Mouse (Mus musculus) stomach, embryonic 15.5 days (tissue): ENCODE results near the gene Adamts16. TPM values are rescaled to one million over a fixed set of nuclear protein-coding genes. Genes with fewer than 3 reads are reported as not detected.
A peak's percentile ranks its signal among the peaks of the same experiment; 100 is the strongest.
"Not testable (repeated sequence)": the region's sequence is repeated elsewhere in the genome, so short reads cannot be mapped to it uniquely, and the experiment has no call there.

Experiments used
- ATAC-seq: fragments of 200-750 bp; cut with Nextera tagmentation; 2 replicates; pipeline ENCODE4 v1.8.0; 2017; ENCODE audit warnings: low read depth, moderate number of reproducible peaks, moderate TSS enrichment; ENCODE audit not compliant: insufficient read depth, low FRiP score
- H3K27ac ChIP-seq: fragments of 300-500 bp; sonication (generic); 2 replicates; pipeline ENCODE4 v1.5.1; 2015; ENCODE audit warnings: mild to moderate bottlenecking, inconsistent platforms
- H3K27me3 ChIP-seq: fragments of 300-500 bp; sonication (generic); replicated peaks from 2 replicates; pipeline ENCODE4 v1.6.1; 2015; ENCODE audit warnings: inconsistent platforms
- H3K36me3 ChIP-seq: fragments of 300-500 bp; sonication (generic); 2 replicates; pipeline ENCODE4 v1.6.1; 2015; ENCODE audit warnings: inconsistent platforms
- H3K4me1 ChIP-seq: fragments of 300-500 bp; sonication (generic); 2 replicates; pipeline ENCODE4 v1.6.1; 2015; ENCODE audit warnings: inconsistent platforms
- H3K4me2 ChIP-seq: fragments of 300-500 bp; sonication (generic); 2 replicates; pipeline ENCODE4 v1.6.1; 2015; ENCODE audit warnings: mild to moderate bottlenecking, inconsistent platforms
- H3K4me3 ChIP-seq: fragments of 300-500 bp; sonication (generic); replicated peaks from 2 replicates; pipeline ENCODE4 v1.5.1; 2015; ENCODE audit warnings: inconsistent platforms
- H3K9ac ChIP-seq: fragments of 300-500 bp; sonication (generic); 2 replicates; pipeline ENCODE4 v1.6.1; 2015; ENCODE audit warnings: inconsistent platforms
- H3K9me3 ChIP-seq: fragments of 300-500 bp; sonication (generic); 2 replicates; pipeline ENCODE4 v1.6.1; 2016; ENCODE audit warnings: inconsistent platforms
- WGBS: fragments of 180-500 bp; shearing (Covaris S2); methylation state at CpG from one replicate; pipeline ENCODE4 v1.1.7; 2015; 5-methylcytosine and 5-hydroxymethylcytosine counted together
- polyA plus RNA-seq: library from polyadenylated mRNA; unstranded; fragments of >200 nt; fragmentation: Nextera tagmentation; extraction: Ambion mirVana; gene quantifications from 2 replicates; pipeline ENCODE4 v1.2.1, GENCODE M21; 2015

The Adamts16 gene
- polyA plus RNA-seq, result 2.6 and 3.5 TPM in 2 replicates

DNA sequence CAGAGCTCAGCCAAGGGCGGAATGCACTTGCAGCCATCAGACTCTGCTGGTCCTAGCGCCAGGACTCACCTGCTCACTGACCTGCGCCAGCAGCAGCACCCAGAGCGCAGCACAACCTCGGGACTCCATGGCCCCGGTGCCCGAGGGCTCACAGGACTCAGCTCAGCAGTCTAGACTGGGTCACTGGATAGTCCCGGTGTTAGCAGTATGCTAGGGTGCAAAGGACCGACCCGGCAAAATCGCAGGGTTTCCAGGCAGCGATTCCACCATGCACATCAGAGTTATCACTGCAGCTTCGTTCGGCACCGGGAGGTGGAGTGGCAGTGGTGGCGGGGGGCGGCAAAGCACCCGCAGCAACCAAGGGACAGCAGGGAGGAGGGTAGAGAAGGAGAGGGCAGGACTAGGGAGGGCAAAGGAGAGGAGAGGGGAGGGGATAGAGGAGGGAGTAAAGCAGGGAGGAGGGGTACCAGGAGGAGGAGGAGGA, at the start of gene Adamts16:
Gene Adamts16, minus strand, starts transcription at position 391 of the 484 bp plus-strand sequence.
- no peaks in the 10 kb centered on the region for H3K36me3 ChIP-seq
- H3K9me3 ChIP-seq, result no peaks in the 10 kb centered on the region
- peak within 1 kb of the TSS; percentile 64 for H3K4me2 ChIP-seq
- H3K4me3 ChIP-seq, result peak within 1 kb of the TSS; percentile 33
- H3K27ac ChIP-seq, result no peak within 1 kb of the TSS
- 4% methylated on average over 18 of the region's 18 CpGs for WGBS
- peak; percentile 53; the same call in 1 of the 2 replicates for ATAC-seq
- no peak within 1 kb of the TSS for H3K9ac ChIP-seq
- H3K27me3 ChIP-seq, result peaks cover 21% of the 10 kb centered on the region
- H3K4me1 ChIP-seq, result 0 out of 2 replicates have a peak, but pooled peaks cover 3% of the 10 kb centered on the region

DNA sequence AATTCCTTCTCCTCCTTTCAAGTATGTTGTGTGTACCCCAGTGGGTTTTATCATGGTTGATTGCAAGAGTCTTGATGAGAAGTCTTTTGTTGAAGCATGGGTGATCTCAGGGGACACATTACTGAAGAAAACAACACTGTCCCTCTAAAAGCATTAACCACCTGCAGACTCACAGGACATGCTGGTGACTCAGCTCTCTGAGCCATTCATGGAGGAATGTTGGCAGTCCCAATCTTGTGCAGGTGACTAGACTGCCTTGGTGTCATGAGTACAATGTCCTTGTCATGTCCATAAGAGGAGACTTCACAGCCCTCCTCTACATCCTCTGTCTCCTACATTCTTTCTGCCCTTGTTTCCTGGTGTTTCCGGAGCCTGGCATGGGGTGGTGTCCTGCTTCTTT, 45.5 kb upstream of the Adamts16 start:
- Histone ChIP-seq H3K9me3 (no peaks in the 10 kb centered on the region), H3K9ac (no peak overlapping the region), H3K27ac (no peak overlapping the region), H3K27me3 (no peaks in the 10 kb centered on the region), H3K36me3 (no peaks in the 10 kb centered on the region), H3K4me2 (no peak overlapping the region), H3K4me1 (no peaks in the 10 kb centered on the region), H3K4me3 (no peak overlapping the region)
- 79% methylated on average over 1 of the region's 1 CpGs for WGBS
- no peak for ATAC-seq

DNA sequence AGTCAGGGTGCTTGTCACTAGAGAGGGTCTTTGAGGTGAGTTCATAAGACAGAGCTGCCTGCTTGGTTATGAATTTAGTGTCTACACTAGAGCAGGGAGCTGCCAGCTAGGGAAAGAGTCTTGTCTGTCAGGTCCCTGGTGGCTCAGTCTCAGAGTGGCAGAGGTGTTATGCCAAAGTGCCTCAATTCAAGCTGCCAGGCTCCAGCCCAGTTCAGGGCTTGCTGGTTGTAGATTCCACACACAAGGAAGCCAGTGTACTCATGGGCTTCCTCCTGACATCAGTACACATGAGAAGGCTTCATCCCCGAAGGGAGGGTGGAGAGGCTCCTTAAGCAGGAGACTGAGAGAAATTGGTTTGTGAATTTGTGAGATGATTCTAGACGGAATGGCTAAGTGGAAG, 43.4 kb upstream of the Adamts16 start:
- no peaks in the 10 kb centered on the region for H3K9me3 ChIP-seq
- H3K4me3 ChIP-seq, result no peak overlapping the region
- no peaks in the 10 kb centered on the region for H3K4me1 ChIP-seq
- no peaks in the 10 kb centered on the region for H3K27me3 ChIP-seq
- H3K4me2 ChIP-seq, result no peak overlapping the region
- 93% methylated on average over 2 of the region's 2 CpGs for WGBS
- H3K36me3 ChIP-seq, result no peaks in the 10 kb centered on the region
- H3K9ac ChIP-seq, result no peak overlapping the region
- no peak overlapping the region for H3K27ac ChIP-seq
- no peak for ATAC-seq

- no peak overlapping the region for H3K4me2 ChIP-seq
- H3K27ac ChIP-seq, result peak overlapping the region; percentile 57
- H3K9me3 ChIP-seq, result no peaks in the 10 kb centered on the region
- 38% methylated on average over 12 of the region's 12 CpGs for WGBS
- ATAC-seq, result peak; percentile 74; the same call in 1 of the 2 replicates
- no peaks in the 10 kb centered on the region for H3K36me3 ChIP-seq
- H3K4me1 ChIP-seq, result no peaks in the 10 kb centered on the region
- H3K27me3 ChIP-seq, result no peaks in the 10 kb centered on the region
- H3K4me3 ChIP-seq, result no peak overlapping the region
- no peak overlapping the region for H3K9ac ChIP-seq
Observed at GRCm38 (mm10) chr13:70883891-70884890, 42.6 kb upstream of the Adamts16 start.

DNA sequence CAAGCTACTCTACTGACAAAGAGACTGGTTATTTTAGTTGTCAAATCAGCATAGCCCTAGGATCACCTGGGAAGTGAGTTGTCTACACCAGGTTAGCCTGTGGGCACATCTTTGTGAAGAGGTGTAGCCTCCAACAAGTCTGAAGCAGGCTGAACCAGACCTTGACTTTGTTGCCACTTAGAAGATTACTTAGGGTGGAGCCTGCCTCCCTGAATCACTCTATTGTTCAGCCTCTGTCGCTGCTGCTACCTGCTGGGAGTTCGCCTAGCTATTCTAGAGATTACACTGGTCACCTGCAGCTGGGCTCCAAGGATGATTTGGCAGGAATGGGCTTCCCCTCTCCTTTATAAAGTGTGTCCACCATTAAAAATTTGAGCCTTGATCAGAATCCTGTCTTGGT, 38.4 kb upstream of the Adamts16 start:
- H3K27me3 ChIP-seq, H3K27ac ChIP-seq, H3K36me3 ChIP-seq, H3K4me2 ChIP-seq, ATAC-seq, H3K9ac ChIP-seq, H3K4me3 ChIP-seq, H3K4me1 ChIP-seq, H3K9me3 ChIP-seq: not testable (repeated sequence)
- WGBS, result 50% methylated on average over 2 of the region's 2 CpGs

- H3K4me3 ChIP-seq, result no peak overlapping the region
- H3K27me3 ChIP-seq, result no peaks in the 10 kb centered on the region
- WGBS, result 98% methylated on average over 1 of the region's 1 CpGs
- no peaks in the 10 kb centered on the region for H3K36me3 ChIP-seq
- no peak overlapping the region for H3K9ac ChIP-seq
- H3K27ac ChIP-seq, result no peak overlapping the region
- ATAC-seq, result no peak
- no peak overlapping the region for H3K4me2 ChIP-seq
- no peaks in the 10 kb centered on the region for H3K9me3 ChIP-seq
- no peaks in the 10 kb centered on the region for H3K4me1 ChIP-seq
Observed at GRCm38 (mm10) chr13:70877550-70877913, 35.9 kb upstream of the Adamts16 start.

GRCm38 (mm10) chr13:70876648-70877549, 35.3 kb upstream of the Adamts16 start:
- Histone ChIP-seq H3K4me3 (no peak overlapping the region), H3K4me2 (no peak overlapping the region), H3K9me3 (no peaks in the 10 kb centered on the region), H3K27me3 (no peaks in the 10 kb centered on the region), H3K27ac (no peak overlapping the region), H3K9ac (no peak overlapping the region), H3K36me3 (no peaks in the 10 kb centered on the region), H3K4me1 (no peaks in the 10 kb centered on the region)
- 79% methylated on average over 10 of the region's 10 CpGs for WGBS
- ATAC-seq, result no peak

DNA sequence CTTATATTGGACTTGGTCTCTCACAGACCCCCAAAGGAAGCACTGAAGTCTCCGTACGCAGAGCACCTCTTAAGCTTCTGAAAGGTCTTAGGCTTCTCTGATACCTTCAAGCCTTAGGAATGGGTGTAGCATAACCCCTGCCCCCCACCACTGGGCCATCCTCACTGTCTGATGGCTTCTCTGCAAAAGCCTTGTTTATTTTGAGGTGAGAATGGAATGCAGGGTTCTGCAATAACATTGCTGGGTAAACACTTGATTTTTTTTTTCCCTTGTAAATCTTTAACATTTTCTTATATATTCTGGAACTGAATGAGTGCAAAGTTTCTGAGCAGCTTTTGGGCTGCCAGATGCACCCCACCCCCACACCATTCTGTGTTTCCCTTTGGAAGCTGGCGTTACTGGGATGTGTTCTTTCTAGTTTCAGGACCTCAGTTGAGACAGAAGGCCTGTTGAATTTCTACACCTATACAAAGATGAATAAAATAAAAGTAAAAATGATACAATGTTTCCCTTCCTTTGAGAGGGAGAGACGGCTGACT, 33.9 kb upstream of the Adamts16 start:
- Histone ChIP-seq H3K27me3 (no peaks in the 10 kb centered on the region), H3K27ac (no peak overlapping the region), H3K4me1 (no peaks in the 10 kb centered on the region), H3K4me2 (no peak overlapping the region), H3K36me3 (no peaks in the 10 kb centered on the region), H3K9ac (no peak overlapping the region), H3K9me3 (no peaks in the 10 kb centered on the region), H3K4me3 (no peak overlapping the region)
- WGBS, result 79% methylated on average over 4 of the region's 4 CpGs
- no peak for ATAC-seq

- no peak overlapping the region for H3K4me2 ChIP-seq
- H3K9ac ChIP-seq, result no peak overlapping the region
- H3K27me3 ChIP-seq, result no peaks in the 10 kb centered on the region
- no peak for ATAC-seq
- H3K27ac ChIP-seq, result no peak overlapping the region
- H3K4me1 ChIP-seq, result no peaks in the 10 kb centered on the region
- no peaks in the 10 kb centered on the region for H3K36me3 ChIP-seq
- no peak overlapping the region for H3K4me3 ChIP-seq
- H3K9me3 ChIP-seq, result no peaks in the 10 kb centered on the region
Observed at GRCm38 (mm10) chr13:70874741-70875140, 33.1 kb upstream of the Adamts16 start.

- not testable (repeated sequence) for H3K36me3 ChIP-seq, H3K9ac ChIP-seq, H3K27ac ChIP-seq, H3K4me2 ChIP-seq, H3K4me3 ChIP-seq, ATAC-seq, H3K9me3 ChIP-seq, H3K27me3 ChIP-seq, H3K4me1 ChIP-seq
- WGBS, result 52% methylated on average over 13 of the region's 13 CpGs
Observed at GRCm38 (mm10) chr13:70873851-70874250, 32.2 kb upstream of the Adamts16 start.

DNA sequence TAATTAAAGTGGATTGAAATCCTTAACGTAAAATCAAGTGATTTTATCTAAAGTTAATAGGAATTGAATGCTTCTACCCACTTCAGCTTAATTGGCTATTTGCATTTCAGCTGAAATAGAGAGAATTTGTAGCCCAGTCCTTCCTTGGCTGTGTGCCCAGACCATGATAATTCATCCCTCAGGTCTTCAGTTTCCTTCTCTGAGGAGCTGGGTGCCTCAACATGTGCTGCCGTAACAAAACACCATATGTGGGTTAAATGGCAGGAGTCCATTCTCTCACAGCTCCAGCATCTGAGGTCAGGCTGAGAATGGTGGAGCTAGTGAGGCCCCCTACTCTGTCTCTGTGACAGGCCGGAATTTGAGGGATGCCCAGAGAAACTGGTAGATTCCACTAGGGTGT, 29.4 kb upstream of the Adamts16 start:
- Histone ChIP-seq H3K9ac (no peak overlapping the region), H3K4me2 (no peak overlapping the region), H3K36me3 (no peaks in the 10 kb centered on the region), H3K27me3 (no peaks in the 10 kb centered on the region), H3K9me3 (no peaks in the 10 kb centered on the region), H3K27ac (no peak overlapping the region), H3K4me3 (no peak overlapping the region), H3K4me1 (no peaks in the 10 kb centered on the region)
- ATAC-seq, result no peak
- WGBS, result 68% methylated on average over 3 of the region's 3 CpGs
